Mouse (Mus musculus) hindbrain, embryonic 12.5 days (tissue): ENCODE measurements around the gene Igfbp6. TPM values are rescaled to one million over a fixed set of nuclear protein-coding genes. Genes with fewer than 3 reads are reported as not detected.

Source experiments
- ATAC-seq: fragments of 200-750 bp; cut with Nextera tagmentation; 2 replicates; pipeline ENCODE4 v1.8.0; 2017; ENCODE audit warnings: moderate TSS enrichment; ENCODE audit not compliant: low FRiP score
- H3K27ac ChIP-seq: fragments of 300-500 bp; sonication (generic); 2 replicates; pipeline ENCODE4 v1.5.1; 2016; ENCODE audit warnings: mild to moderate bottlenecking
- H3K27me3 ChIP-seq: fragments of 300-500 bp; sonication (generic); 2 replicates; pipeline ENCODE4 v1.6.1; 2016; ENCODE audit warnings: mild to moderate bottlenecking
- H3K36me3 ChIP-seq: fragments of 300-500 bp; sonication (generic); 2 replicates; pipeline ENCODE4 v1.6.1; 2016; ENCODE audit warnings: mild to moderate bottlenecking
- H3K4me1 ChIP-seq: fragments of 300-500 bp; sonication (generic); 2 replicates; pipeline ENCODE4 v1.6.1; 2016
- H3K4me2 ChIP-seq: fragments of 300-500 bp; sonication (generic); replicated peaks from 2 replicates; pipeline ENCODE4 v1.6.1; 2016; ENCODE audit warnings: mild to moderate bottlenecking
- H3K4me3 ChIP-seq: fragments of 300-500 bp; sonication (generic); 2 replicates; pipeline ENCODE4 v1.5.1; 2016; ENCODE audit warnings: mild to moderate bottlenecking
- H3K9ac ChIP-seq: fragments of 300-500 bp; sonication (generic); 2 replicates; pipeline ENCODE4 v1.6.1; 2016; ENCODE audit warnings: mild to moderate bottlenecking, moderate library complexity
- H3K9me3 ChIP-seq: fragments of 300-500 bp; sonication (generic); replicated peaks from 2 replicates; pipeline ENCODE4 v1.6.1; 2016; ENCODE audit warnings: mild to moderate bottlenecking
- WGBS: fragments of 180-500 bp; shearing (Covaris S2); methylation state at CpG from one replicate; pipeline ENCODE4 v1.1.7; 2016; 5-methylcytosine and 5-hydroxymethylcytosine counted together
- polyA plus RNA-seq: library from polyadenylated mRNA; unstranded; fragments of >200 nt; fragmentation: Nextera tagmentation; extraction: Ambion mirVana; gene quantifications from 2 replicates; pipeline ENCODE4 v1.2.1, GENCODE M21; 2016

The Igfbp6 gene
- polyA plus RNA-seq, 1 experiment from 2014 or later = not detected

GRCm38 (mm10) chr15:102103371-102103946 is 40.7 kb upstream of the Igfbp6 start:
- Histone ChIP-seq H3K4me1 (peaks cover 74% of the 10 kb centered on the region), H3K4me3 (peak overlapping the region; percentile 23), H3K36me3 (peaks cover 3% of the 10 kb centered on the region; the same call in 1 of the 2 replicates), H3K27me3 (peaks cover 62% of the 10 kb centered on the region), H3K27ac (peak overlapping the region; percentile 83), H3K9ac (peak overlapping the region; percentile 51; the same call in 1 of the 2 replicates), H3K4me2 (peak overlapping the region; percentile 42), H3K9me3 (no peaks in the 10 kb centered on the region)
- 7% methylated on average over 14 of the region's 14 CpGs for WGBS
- ATAC-seq = no peak

- Histone ChIP-seq H3K4me2 (peak overlapping the region; percentile 42), H3K4me3 (peak overlapping the region; percentile 23), H3K9me3 (no peaks in the 10 kb centered on the region), H3K9ac (peak overlapping the region; percentile 51; the same call in 1 of the 2 replicates), H3K27me3 (peaks cover 56% of the 10 kb centered on the region), H3K4me1 (peaks cover 73% of the 10 kb centered on the region), H3K27ac (peak overlapping the region; percentile 83), H3K36me3 (no peaks in the 10 kb centered on the region)
- ATAC-seq = no peak
- WGBS = 24% methylated on average over 12 of the region's 12 CpGs
These were observed 40.1 kb upstream of the Igfbp6 start for GRCm38 (mm10) chr15:102103947-102104555.

GRCm38 (mm10) chr15:102105360-102105759 is 38.8 kb upstream of the Igfbp6 start:
- WGBS = 63% methylated on average over 5 of the region's 5 CpGs

GRCm38 (mm10) chr15:102105764-102106730 is 38.1 kb upstream of the Igfbp6 start:
- ATAC-seq = no peak
- no peak overlapping the region for H3K27ac ChIP-seq
- H3K4me1 ChIP-seq = peaks cover 56% of the 10 kb centered on the region
- H3K9me3 ChIP-seq = no peaks in the 10 kb centered on the region
- no peak overlapping the region for H3K9ac ChIP-seq
- peaks cover 51% of the 10 kb centered on the region for H3K27me3 ChIP-seq
- peak overlapping the region; percentile 48 for H3K4me2 ChIP-seq
- peak overlapping the region; percentile 21 for H3K4me3 ChIP-seq
- no peaks in the 10 kb centered on the region for H3K36me3 ChIP-seq
- WGBS = 28% methylated on average over 18 of the region's 18 CpGs

More at GRCm38 (mm10) chr15:102105360-102105759, 38.8 kb upstream of the Igfbp6 start:
- Histone ChIP-seq H3K4me1 (peaks cover 63% of the 10 kb centered on the region), H3K27ac (no peak overlapping the region), H3K9ac (no peak overlapping the region), H3K4me3 (no peak overlapping the region), H3K4me2 (peak overlapping the region; percentile 48; the same call in 1 of the 2 replicates), H3K9me3 (no peaks in the 10 kb centered on the region), H3K36me3 (no peaks in the 10 kb centered on the region), H3K27me3 (peaks cover 51% of the 10 kb centered on the region)
- no peak for ATAC-seq

GRCm38 (mm10) chr15:102106754-102107456 is 37.3 kb upstream of the Igfbp6 start:
- Histone ChIP-seq H3K9ac (peak overlapping the region; percentile 2; the same call in 1 of the 2 replicates), H3K9me3 (no peaks in the 10 kb centered on the region), H3K27me3 (peaks cover 47% of the 10 kb centered on the region), H3K4me2 (peak overlapping the region; percentile 48), H3K36me3 (no peaks in the 10 kb centered on the region), H3K4me3 (peak overlapping the region; percentile 21), H3K27ac (no peak overlapping the region), H3K4me1 (peaks cover 47% of the 10 kb centered on the region)
- WGBS = 8% methylated on average over 38 of the region's 38 CpGs
- ATAC-seq = no peak

GRCm38 (mm10) chr15:102107689-102108573 is 36.2 kb upstream of the Igfbp6 start:
- no peak overlapping the region for H3K27ac ChIP-seq
- 36% methylated on average over 13 of the region's 13 CpGs for WGBS
- H3K9ac ChIP-seq = no peak overlapping the region
- peak overlapping the region; percentile 48; the same call in 1 of the 2 replicates for H3K4me2 ChIP-seq
- H3K27me3 ChIP-seq = peaks cover 40% of the 10 kb centered on the region
- H3K4me3 ChIP-seq = no peak overlapping the region
- no peaks in the 10 kb centered on the region for H3K36me3 ChIP-seq
- H3K4me1 ChIP-seq = peaks cover 37% of the 10 kb centered on the region
- H3K9me3 ChIP-seq = no peaks in the 10 kb centered on the region
- ATAC-seq = no peak

GRCm38 (mm10) chr15:102108651-102109525 is 35.3 kb upstream of the Igfbp6 start:
- Histone ChIP-seq H3K27ac (no peak overlapping the region), H3K36me3 (no peaks in the 10 kb centered on the region), H3K4me3 (no peak overlapping the region), H3K4me2 (no peak overlapping the region), H3K4me1 (peaks cover 28% of the 10 kb centered on the region), H3K9ac (no peak overlapping the region), H3K9me3 (no peaks in the 10 kb centered on the region), H3K27me3 (peaks cover 40% of the 10 kb centered on the region)
- 50% methylated on average over 18 of the region's 18 CpGs for WGBS
- ATAC-seq = no peak

GRCm38 (mm10) chr15:102110271-102110670 is 33.9 kb upstream of the Igfbp6 start:
- Histone ChIP-seq H3K4me2 (no peak overlapping the region), H3K9ac (no peak overlapping the region), H3K4me3 (no peak overlapping the region), H3K36me3 (peaks cover 1% of the 10 kb centered on the region), H3K27ac (no peak overlapping the region), H3K27me3 (peaks cover 27% of the 10 kb centered on the region), H3K9me3 (no peaks in the 10 kb centered on the region), H3K4me1 (peaks cover 21% of the 10 kb centered on the region)
- 98% methylated on average over 7 of the region's 7 CpGs for whole genome bisulfite sequencing
- no peak for ATAC-seq

- H3K4me2 ChIP-seq = no peak overlapping the region
- 81% methylated on average over 29 of the region's 29 CpGs for WGBS
- H3K27ac ChIP-seq = no peak overlapping the region
- peaks cover 20% of the 10 kb centered on the region for H3K27me3 ChIP-seq
- peaks cover 16% of the 10 kb centered on the region for H3K4me1 ChIP-seq
- ATAC-seq = no peak
- no peak overlapping the region for H3K9ac ChIP-seq
- H3K9me3 ChIP-seq = no peaks in the 10 kb centered on the region
- no peak overlapping the region for H3K4me3 ChIP-seq
- peaks cover 7% of the 10 kb centered on the region for H3K36me3 ChIP-seq
These were observed 33.3 kb upstream of the Igfbp6 start for GRCm38 (mm10) chr15:102110701-102111494.

GRCm38 (mm10) chr15:102111495-102111829 is 32.7 kb upstream of the Igfbp6 start:
- WGBS = 78% methylated on average over 11 of the region's 11 CpGs

More at GRCm38 (mm10) chr15:102111495-102111829, 32.7 kb upstream of the Igfbp6 start:
- Histone ChIP-seq H3K27ac (no peak overlapping the region), H3K36me3 (peaks cover 13% of the 10 kb centered on the region), H3K9me3 (no peaks in the 10 kb centered on the region), H3K27me3 (peaks cover 15% of the 10 kb centered on the region), H3K4me1 (peaks cover 13% of the 10 kb centered on the region), H3K4me3 (no peak overlapping the region), H3K9ac (no peak overlapping the region), H3K4me2 (no peak overlapping the region)
- ATAC-seq = no peak
